Mouse (Mus musculus) retina, embryonic 14.5 days (tissue): ENCODE measurements around the gene Patl2.
"Not testable (repeated sequence)": the region's sequence is repeated elsewhere in the genome, so short reads cannot be mapped to it uniquely, and the experiment has no call there.

Source experiments
- DNase-seq: peaks from one replicate; pipeline ENCODE4 v3.0.0-alpha.2; 2015; ENCODE audit warnings: low spot score

The Patl2 gene

GRCm38 (mm10) chr2:122186106-122186505 lies at the start of gene Patl2, which contains the start of gene Terb2:
TSS of gene Patl2 (minus strand) at chr2:122186189.
TSS of gene Terb2 (plus strand) at chr2:122186272.
- no peak for DNase-seq

GRCm38 (mm10) chr2:122235425-122235824 lies 49.4 kb upstream of the Patl2 start:
- no peak for DNase-seq

DNA sequence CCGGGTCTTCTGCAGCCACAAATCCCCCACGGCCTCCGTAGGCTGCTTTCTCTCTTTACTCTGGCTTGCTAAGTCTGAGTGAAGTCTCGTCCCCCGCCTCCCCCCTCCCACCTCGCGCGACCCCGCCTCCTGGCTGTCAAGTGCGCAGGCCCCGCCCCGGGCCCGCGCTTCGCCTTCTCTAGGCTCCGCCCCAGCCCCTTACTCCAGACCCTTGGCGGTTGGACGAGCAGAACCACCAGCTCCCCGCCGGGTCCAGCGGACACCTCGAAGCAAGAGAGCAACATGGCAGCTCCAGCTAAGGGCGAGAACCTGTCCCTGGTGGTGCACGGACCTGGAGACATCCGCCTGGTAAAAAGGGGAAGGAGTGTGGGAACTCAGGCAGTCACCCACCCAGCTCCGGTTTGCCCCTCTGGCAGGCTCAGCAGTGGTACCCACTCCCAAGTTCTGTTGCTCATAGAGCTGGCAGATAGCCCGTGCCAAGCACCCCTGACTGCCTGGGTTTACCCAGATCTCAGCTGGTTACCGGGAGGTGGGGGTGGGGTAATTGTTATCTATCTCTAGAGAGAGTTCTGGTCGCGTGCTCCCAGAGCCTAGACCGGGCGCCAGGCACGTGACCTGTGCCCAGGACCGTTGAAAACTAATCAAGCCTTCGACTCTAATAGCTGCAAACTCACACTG lies 48.8 kb upstream of the Patl2 start, which contains the start of gene Sord:
Gene Sord (plus strand): TSS at position 139 of the 678 bp plus-strand sequence.
- DNase-seq: peak; percentile 91

GRCm38 (mm10) chr2:122233759-122234557 lies 48.0 kb upstream of the Patl2 start:
- DNase-seq: peak; percentile 56

- peak; percentile 6 for DNase-seq
Observed at GRCm38 (mm10) chr2:122233341-122233740, 47.4 kb upstream of the Patl2 start.

DNA sequence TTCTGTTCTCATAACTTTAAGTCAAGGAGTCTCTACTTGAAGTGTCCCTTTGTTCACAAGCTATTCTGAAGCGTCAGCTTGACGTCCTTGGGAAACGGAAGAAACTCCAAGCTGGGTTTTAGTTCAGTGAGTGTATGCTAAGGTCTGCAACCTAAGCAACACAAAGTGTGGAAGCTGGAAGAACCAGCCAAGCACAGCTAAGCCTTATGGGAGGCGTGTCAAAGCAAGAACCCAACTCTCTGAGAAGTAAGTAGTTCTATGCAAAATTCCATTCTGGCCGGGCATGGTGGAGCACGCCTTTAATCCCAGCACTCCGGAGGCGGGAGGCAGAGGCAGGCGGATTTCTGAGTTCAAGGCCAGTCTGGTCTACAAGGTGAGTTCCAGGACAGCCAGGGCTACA lies 45.6 kb upstream of the Patl2 start:
- no peak for DNase-seq

- DNase-seq: no peak
Observed at GRCm38 (mm10) chr2:122230395-122230794, 44.4 kb upstream of the Patl2 start.

- DNase-seq: no peak
Observed at GRCm38 (mm10) chr2:122223654-122224053, 37.7 kb upstream of the Patl2 start.

- DNase-seq: no peak
Observed at GRCm38 (mm10) chr2:122222272-122222671, 36.3 kb upstream of the Patl2 start.

- no peak for DNase-seq
Observed at GRCm38 (mm10) chr2:122221798-122222197, 35.8 kb upstream of the Patl2 start.

GRCm38 (mm10) chr2:122221378-122221777 lies 35.4 kb upstream of the Patl2 start:
- DNase-seq: no peak

DNA sequence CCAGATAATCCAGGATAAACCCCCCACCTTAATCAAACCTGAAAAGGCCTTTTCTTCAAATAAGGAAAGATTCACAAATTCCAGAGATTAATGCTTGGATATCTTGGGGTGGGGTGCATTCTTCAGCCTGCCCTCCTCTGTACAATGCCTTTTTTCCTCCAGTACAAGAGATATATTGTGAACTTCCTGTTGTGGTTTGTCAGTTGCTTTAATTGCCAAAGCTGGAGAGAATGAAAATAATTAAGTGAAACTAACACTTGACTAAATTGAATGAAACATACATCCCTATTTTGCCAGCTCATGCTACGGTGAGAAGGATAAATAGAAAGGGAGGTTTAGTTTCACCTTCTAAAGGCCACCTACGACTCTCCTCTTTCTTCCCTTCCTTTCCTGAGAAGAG lies 32.2 kb upstream of the Patl2 start:
- no peak for DNase-seq

- not testable (repeated sequence) for DNase-seq
Observed at GRCm38 (mm10) chr2:122217075-122217474, 31.1 kb upstream of the Patl2 start.

DNA sequence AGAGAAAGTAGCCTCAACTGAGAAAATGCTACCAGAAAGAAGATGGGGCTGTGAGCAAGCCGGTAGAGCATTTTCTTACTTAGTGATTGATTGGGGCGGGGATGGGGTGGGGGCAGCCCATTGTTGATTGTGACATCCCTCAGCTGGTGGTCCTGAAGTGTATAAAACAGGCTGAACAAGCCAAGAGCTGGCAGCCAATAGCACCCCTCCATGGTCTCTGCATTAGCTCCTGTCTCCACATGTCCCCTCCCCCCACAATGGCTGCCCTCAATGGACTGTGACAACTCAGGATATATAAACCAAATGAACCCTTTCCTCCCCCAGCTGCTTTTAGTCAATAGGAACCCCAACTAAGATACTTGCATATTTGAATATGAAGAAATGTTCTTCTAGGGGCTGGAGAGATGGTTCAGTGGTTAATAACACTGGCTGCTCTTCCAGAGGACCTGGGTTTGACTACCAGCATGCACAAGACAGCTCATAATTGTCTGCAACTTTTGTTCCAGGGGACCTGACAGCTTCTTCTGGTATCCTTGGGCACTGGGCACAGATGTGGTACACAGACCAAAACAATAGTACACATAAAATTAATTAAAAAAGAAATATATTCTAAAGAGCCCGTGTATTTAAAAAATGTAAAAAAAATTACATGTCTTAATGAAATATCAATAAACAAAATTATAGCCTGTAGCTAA lies 24.7 kb upstream of the Patl2 start:
- DNase-seq: no peak

DNA sequence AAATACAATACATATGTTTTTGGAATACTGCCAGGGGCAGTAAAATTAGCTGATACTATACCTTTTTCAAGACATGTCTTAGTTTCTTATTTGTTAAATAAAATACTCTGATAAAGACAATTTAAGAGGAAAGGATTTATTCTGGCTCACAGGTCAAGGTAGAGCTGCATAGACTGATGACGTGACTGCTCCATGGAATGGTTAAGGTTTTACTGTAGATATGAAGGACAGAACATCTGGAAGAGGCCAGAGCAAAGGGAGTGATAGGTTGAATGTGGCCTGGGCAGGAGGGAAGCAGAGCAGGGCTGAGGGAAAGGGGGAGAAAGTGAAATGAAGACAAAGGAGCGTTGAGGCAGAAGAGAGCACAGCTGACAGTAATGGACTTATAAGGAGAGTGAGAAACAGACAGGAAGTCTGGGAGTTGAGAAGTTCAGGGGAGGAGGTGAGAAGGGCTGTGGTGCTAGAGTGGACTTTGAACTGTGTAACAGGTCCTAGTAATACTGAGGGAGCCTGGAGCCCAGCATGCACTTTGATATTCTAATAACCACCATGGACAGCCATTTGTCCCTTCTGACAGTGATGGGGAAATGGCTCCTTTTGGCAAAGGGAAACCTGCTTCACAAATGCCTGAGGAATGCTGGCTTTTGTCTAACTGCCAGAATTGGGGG lies 20.6 kb upstream of the Patl2 start:
- DNase-seq: no peak

GRCm38 (mm10) chr2:122201501-122201900 lies 15.5 kb upstream of the Patl2 start:
- no peak for DNase-seq

DNA sequence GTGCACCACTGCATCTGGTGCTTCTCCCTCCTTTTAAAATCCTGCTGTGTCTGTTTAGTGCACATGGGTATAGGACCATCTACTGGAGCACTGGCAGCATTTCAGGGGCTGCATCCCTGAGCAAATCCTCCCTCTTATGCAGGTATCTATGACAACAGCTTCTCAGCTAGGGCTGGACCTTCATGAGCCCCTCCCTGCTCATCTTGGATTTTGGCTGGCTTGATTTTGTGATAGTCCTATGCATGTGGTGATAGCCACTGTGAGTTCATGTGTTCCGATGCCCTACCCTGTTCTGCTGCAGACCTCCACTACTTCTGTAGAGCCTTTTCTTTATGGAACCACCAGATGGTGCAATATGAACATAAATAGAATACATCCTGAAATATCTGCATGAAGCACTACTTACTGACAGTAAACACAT lies 8.5 kb upstream of the Patl2 start:
- DNase-seq: peak; percentile 72

GRCm38 (mm10) chr2:122191849-122192248 lies 5.9 kb upstream of the Patl2 start:
- no peak for DNase-seq

DNA sequence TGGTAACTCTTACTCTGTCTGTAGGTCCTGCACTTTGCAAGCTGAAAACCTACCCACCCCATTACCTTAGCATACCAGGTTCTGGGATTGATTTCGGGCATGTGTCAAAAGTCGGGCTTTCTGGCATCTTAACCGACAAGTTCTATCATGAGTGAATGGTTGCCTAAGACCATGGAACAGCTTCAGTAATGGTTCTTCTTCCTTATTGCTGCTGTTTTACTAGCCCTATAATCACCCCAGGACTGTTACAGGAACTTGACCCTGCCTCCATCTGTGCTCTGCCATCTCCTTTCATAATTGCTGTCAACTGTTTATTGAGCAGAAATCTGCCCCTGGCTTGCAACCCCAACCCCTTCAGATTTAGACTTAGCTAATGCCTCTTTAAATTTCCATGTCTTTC lies 762 bp upstream of the Patl2 start:
- DNase-seq: no peak

DNA sequence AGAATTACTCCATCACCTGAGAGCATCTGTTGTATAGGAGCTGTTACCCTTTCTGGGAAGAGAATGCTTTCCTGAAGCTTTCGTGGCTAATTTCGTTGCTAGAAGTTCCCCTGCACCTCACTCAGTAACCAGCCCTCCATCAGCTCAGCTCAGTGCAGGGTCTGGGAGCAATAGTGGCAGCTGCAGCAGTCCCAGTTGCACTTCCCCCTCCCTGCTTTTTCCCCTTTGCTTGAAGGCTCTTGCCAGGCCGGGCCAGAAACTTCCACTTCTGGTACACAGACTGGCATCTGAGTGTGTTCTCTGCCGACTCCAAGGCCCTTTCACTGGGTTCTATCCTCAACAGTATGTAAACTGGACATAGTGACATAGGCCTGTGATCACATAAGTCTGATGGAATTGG lies 903 bp downstream of the Patl2 start:
- DNase-seq: no peak

GRCm38 (mm10) chr2:122180051-122180822 lies 5.8 kb downstream of the Patl2 start:
- DNase-seq: no peak
